Mouse (Mus musculus) forebrain, embryonic 12.5 days (tissue): ENCODE measurements around the gene Rxfp3. TPM values are rescaled to one million over a fixed set of nuclear protein-coding genes. Genes with fewer than 3 reads are reported as not detected.

Source experiments
- ATAC-seq: fragments of 200-750 bp; cut with Nextera tagmentation; 2 replicates; pipeline ENCODE4 v1.8.0; 2017; ENCODE audit warnings: moderate TSS enrichment; ENCODE audit not compliant: low FRiP score
- H3K27ac ChIP-seq: fragments of 300-500 bp; sonication (generic); 2 replicates; pipeline ENCODE4 v1.5.1; 2016; ENCODE audit warnings: mild to moderate bottlenecking
- H3K27me3 ChIP-seq: fragments of 300-500 bp; sonication (generic); 2 replicates; pipeline ENCODE4 v1.6.1; 2016; ENCODE audit warnings: mild to moderate bottlenecking
- H3K36me3 ChIP-seq: fragments of 300-500 bp; sonication (generic); replicated peaks from 2 replicates; pipeline ENCODE4 v1.6.1; 2016; ENCODE audit warnings: mild to moderate bottlenecking
- H3K4me1 ChIP-seq: fragments of 300-500 bp; sonication (generic); 2 replicates; pipeline ENCODE4 v1.6.1; 2016
- H3K4me2 ChIP-seq: fragments of 300-500 bp; sonication (generic); 2 replicates; pipeline ENCODE4 v1.6.1; 2016; ENCODE audit warnings: mild to moderate bottlenecking, moderate library complexity
- H3K4me3 ChIP-seq: fragments of 300-500 bp; sonication (generic); replicated peaks from 2 replicates; pipeline ENCODE4 v1.5.1; 2016; ENCODE audit warnings: mild to moderate bottlenecking
- H3K9ac ChIP-seq: fragments of 300-500 bp; sonication (generic); 2 replicates; pipeline ENCODE4 v1.6.1; 2016; ENCODE audit warnings: mild to moderate bottlenecking
- H3K9me3 ChIP-seq: fragments of 300-500 bp; sonication (generic); 2 replicates; pipeline ENCODE4 v1.6.1; 2016
- WGBS: fragments of 180-500 bp; shearing (Covaris S2); methylation state at CpG from one replicate; pipeline ENCODE4 v1.1.7; 2016; 5-methylcytosine and 5-hydroxymethylcytosine counted together
- polyA plus RNA-seq: library from polyadenylated mRNA; unstranded; fragments of >200 nt; fragmentation: Nextera tagmentation; extraction: Ambion mirVana; gene quantifications from 2 replicates; pipeline ENCODE4 v1.2.1, GENCODE M21; 2016

Gene Rxfp3
- polyA plus RNA-seq, 1 experiment from 2014 or later: 2.5 TPM

- 86% methylated on average over 1 of the region's 1 CpGs for WGBS
- Histone ChIP-seq H3K9ac (no peak overlapping the region), H3K36me3 (no peaks in the 10 kb centered on the region), H3K27me3 (peaks cover 14% of the 10 kb centered on the region; the same call in 1 of the 2 replicates), H3K9me3 (no peaks in the 10 kb centered on the region), H3K27ac (no peak overlapping the region), H3K4me2 (no peak overlapping the region), H3K4me1 (peaks cover 30% of the 10 kb centered on the region), H3K4me3 (no peak overlapping the region)
- ATAC-seq: no peak
These were observed 25.1 kb upstream of the Rxfp3 start for GRCm38 (mm10) chr15:11062903-11063302.

DNA sequence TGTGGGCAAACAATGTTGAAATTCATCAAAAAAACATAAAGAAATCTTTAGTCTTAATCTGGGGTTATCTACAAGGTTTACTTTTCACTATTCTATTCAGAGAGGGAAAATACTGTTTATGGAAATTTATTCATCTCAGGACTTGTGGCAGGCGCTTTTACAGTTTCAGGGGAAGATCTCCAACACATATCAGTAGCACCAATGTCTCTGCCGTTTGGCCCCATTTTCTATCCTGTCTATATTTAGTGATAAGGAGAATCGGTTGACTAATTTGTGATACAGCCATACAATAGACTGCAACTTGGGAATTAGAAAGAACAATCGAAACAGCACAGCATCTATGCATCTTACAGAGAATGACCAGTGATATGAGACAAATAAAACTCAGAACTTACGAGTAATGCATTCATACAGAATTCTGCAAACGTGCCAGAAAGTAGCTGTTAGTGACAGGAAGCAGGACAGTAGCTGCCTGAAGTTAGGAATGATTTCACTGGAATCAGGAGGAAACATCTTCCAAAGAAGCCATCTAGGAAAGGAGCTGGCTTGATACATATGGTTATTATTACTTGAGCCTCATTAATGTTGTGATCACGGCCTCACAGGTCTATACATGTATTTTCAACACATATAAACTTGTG, 16.8 kb upstream of the Rxfp3 start:
- no peak overlapping the region for H3K4me2 ChIP-seq
- no peaks in the 10 kb centered on the region for H3K36me3 ChIP-seq
- no peak overlapping the region for H3K4me3 ChIP-seq
- no peak overlapping the region for H3K27ac ChIP-seq
- H3K4me1 ChIP-seq: peaks cover 7% of the 10 kb centered on the region; the same call in 1 of the 2 replicates
- H3K9me3 ChIP-seq: no peaks in the 10 kb centered on the region
- no peak overlapping the region for H3K9ac ChIP-seq
- ATAC-seq: no peak
- 0 out of 2 replicates have a peak, but pooled peaks cover 3% of the 10 kb centered on the region for H3K27me3 ChIP-seq
- 86% methylated on average over 7 of the region's 7 CpGs for WGBS

- no peak overlapping the region for H3K4me2 ChIP-seq
- H3K4me1 ChIP-seq: peaks cover 7% of the 10 kb centered on the region; the same call in 1 of the 2 replicates
- WGBS: 70% methylated on average over 10 of the region's 10 CpGs
- no peaks in the 10 kb centered on the region for H3K9me3 ChIP-seq
- no peak overlapping the region for H3K9ac ChIP-seq
- H3K27ac ChIP-seq: no peak overlapping the region
- no peak for ATAC-seq
- H3K4me3 ChIP-seq: no peak overlapping the region
- H3K36me3 ChIP-seq: no peaks in the 10 kb centered on the region
- 0 out of 2 replicates have a peak, but pooled peaks cover 3% of the 10 kb centered on the region for H3K27me3 ChIP-seq
These were observed 16.1 kb upstream of the Rxfp3 start for GRCm38 (mm10) chr15:11053678-11054439.

DNA sequence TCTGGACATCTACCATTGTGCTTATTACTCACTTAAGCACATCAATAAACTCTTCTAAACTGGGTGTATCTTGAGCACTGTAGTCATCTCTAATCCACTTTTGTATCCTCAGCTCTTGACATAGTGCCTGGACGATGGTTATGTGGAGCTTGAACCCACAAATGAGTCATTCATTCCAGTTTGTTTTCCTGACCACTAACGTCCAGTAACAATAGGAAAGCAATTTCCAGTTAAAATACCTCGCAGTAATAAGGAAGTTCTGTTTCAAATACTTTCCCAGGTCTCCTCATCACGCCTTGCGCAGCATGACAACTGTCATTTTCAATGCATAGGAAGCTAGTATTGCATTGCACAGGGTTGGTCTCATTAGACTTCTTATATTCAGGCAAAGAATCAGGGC, 5.0 kb upstream of the Rxfp3 start:
- Histone ChIP-seq H3K27ac (no peak overlapping the region), H3K9me3 (no peaks in the 10 kb centered on the region), H3K9ac (no peak overlapping the region), H3K4me2 (no peak overlapping the region), H3K36me3 (no peaks in the 10 kb centered on the region), H3K4me1 (peaks cover under 1% of the 10 kb centered on the region; the same call in 1 of the 2 replicates), H3K27me3 (peaks cover 10% of the 10 kb centered on the region), H3K4me3 (no peak overlapping the region)
- no peak for ATAC-seq
- WGBS: 79% methylated on average over 5 of the region's 5 CpGs

DNA sequence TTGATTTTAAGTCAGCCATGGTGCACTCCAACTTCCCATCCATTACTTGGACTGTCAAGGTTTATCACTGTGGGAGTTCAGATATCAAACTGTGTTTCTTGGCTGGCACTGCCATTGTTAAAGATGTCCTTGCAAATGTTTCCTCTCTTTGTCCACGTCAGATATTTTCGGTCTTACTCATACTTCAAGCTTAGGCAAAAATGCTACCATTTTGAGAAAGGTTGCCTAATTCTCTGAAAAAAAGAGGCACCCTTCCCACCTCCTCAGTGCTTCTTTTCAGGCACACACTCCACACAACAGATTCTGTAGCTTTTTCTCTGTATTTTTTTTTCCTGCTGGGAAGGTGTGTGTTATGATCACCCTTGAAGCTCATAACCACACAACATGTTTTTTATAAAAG, 3.4 kb upstream of the Rxfp3 start:
- H3K9me3 ChIP-seq: no peaks in the 10 kb centered on the region
- no peak overlapping the region for H3K4me3 ChIP-seq
- no peak for ATAC-seq
- WGBS: 89% methylated on average over 2 of the region's 2 CpGs
- no peaks in the 10 kb centered on the region for H3K36me3 ChIP-seq
- peaks cover 16% of the 10 kb centered on the region for H3K4me1 ChIP-seq
- peaks cover 26% of the 10 kb centered on the region for H3K27me3 ChIP-seq
- H3K4me2 ChIP-seq: no peak overlapping the region
- no peak overlapping the region for H3K9ac ChIP-seq
- no peak overlapping the region for H3K27ac ChIP-seq

DNA sequence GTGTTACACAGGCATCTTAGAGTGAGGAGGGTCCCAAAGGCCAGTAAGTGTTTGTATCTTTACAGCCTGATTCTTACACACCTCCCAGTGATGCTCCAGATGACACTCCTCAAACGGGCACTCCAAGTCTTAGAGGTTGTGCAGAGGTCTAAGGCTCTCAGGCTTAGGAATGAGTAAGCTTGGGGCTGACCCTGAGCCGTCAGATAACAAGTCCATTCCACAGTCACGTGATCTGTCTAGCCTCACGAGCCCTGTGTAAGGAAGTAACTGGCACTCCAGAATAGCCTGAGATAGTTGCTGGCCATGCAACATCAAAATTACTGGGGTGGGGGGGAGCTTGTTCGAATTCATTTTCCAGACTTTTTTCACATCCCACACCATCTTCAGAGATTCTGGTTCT, 2.3 kb upstream of the Rxfp3 start:
- H3K9me3 ChIP-seq: no peaks in the 10 kb centered on the region
- no peaks in the 10 kb centered on the region for H3K36me3 ChIP-seq
- no peak overlapping the region for H3K27ac ChIP-seq
- no peak overlapping the region for H3K4me2 ChIP-seq
- peaks cover 22% of the 10 kb centered on the region for H3K4me1 ChIP-seq
- 72% methylated on average over 5 of the region's 5 CpGs for WGBS
- peaks cover 38% of the 10 kb centered on the region for H3K27me3 ChIP-seq
- H3K9ac ChIP-seq: no peak overlapping the region
- no peak for ATAC-seq
- no peak overlapping the region for H3K4me3 ChIP-seq

DNA sequence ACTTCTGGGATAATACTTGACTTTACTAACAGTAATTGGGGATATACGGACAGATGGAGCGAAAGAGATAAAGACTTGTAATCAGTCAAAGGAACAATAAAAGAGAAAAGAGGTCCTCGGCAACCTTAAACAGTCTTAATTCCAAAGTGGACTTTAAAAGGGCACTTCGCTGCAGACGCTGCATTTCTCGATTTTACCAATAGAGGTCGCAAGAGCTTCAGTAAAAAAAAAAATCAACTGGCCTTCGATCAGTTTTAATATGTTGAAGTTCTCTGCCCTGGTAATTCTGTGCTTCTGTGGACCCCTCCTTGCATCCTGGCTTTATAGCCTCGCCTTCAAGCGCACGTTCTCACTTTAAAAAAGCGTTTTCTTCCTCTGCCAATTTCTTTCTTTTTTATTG, 685 bp upstream of the Rxfp3 start:
- no peaks in the 10 kb centered on the region for H3K36me3 ChIP-seq
- H3K27me3 ChIP-seq: peaks cover 52% of the 10 kb centered on the region
- no peak overlapping the region for H3K27ac ChIP-seq
- H3K9me3 ChIP-seq: no peaks in the 10 kb centered on the region
- WGBS: 4% methylated on average over 12 of the region's 12 CpGs
- no peak overlapping the region for H3K4me3 ChIP-seq
- H3K4me2 ChIP-seq: no peak overlapping the region
- ATAC-seq: no peak
- H3K9ac ChIP-seq: no peak overlapping the region
- H3K4me1 ChIP-seq: peaks cover 22% of the 10 kb centered on the region

DNA sequence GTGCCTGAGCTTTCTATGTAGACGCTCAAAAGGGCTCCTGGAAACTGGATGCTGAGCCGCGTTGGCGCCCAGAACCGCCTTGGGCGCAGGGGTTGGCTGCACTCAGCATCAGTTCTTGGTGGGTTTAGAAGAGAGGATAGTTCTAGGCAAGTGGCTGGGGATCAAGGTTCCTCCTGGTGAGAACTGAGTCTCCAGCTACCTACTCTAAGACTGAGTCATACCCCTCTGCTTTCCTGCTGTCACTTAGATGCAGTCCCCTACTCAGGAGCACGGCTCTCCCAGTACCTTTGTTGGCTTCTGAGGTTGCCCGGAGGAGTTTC, 455 bp downstream of the Rxfp3 start:
- Histone ChIP-seq H3K4me2 (peak overlapping the region; percentile 57), H3K27me3 (peaks cover 52% of the 10 kb centered on the region), H3K9ac (peak overlapping the region; percentile 29; the same call in 1 of the 2 replicates), H3K4me1 (peaks cover 22% of the 10 kb centered on the region), H3K27ac (no peak overlapping the region), H3K4me3 (peak overlapping the region; percentile 36), H3K36me3 (no peaks in the 10 kb centered on the region), H3K9me3 (no peaks in the 10 kb centered on the region)
- 3% methylated on average over 8 of the region's 8 CpGs for WGBS
- no peak for ATAC-seq

DNA sequence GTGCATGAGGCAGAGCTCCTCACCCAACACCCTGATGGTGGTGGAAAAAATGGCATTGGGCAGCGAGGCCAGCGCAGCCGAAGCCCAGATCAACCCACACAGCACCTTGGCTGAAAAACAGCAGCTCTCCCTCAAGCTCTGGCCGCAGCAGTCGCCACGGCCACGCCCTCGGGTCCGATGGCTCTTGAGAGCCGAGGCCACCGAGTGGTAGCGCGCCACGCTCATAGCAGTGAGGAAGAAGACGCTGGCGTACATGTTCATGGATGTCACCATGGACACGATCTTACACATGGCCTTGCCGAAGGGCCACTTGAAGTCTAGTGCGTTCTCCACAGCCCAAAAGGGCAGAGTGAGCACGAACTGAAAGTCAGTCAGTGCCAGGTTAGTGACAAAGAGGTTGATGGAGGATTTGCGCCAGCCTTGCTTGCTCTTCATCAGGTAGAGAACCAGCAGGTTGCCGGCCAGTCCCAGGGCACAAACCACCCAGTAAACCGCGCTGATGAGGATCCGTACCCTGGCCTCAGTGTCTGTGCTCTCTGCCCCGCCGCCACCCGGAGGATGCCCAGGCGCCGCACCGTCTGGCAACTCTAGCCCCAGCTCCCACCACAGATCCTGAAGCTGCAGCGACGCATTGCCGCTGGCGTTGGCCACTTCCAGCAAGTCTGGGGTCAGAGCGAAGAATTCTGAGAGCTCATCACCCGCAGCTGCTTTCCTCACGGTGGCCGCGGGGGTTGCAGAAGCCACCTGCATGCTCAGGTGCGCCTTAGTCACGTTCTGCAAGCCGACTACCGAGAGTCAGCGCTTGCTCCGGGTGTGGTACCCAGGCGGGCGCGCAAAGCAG, 1.0 kb downstream of the Rxfp3 start:
- H3K4me1 ChIP-seq: peaks cover 22% of the 10 kb centered on the region
- peak overlapping the region; percentile 57 for H3K4me2 ChIP-seq
- H3K36me3 ChIP-seq: no peaks in the 10 kb centered on the region
- peak overlapping the region; percentile 36 for H3K4me3 ChIP-seq
- peak overlapping the region; percentile 29; the same call in 1 of the 2 replicates for H3K9ac ChIP-seq
- no peak overlapping the region for H3K27ac ChIP-seq
- peak; percentile 43 for ATAC-seq
- peaks cover 52% of the 10 kb centered on the region for H3K27me3 ChIP-seq
- WGBS: 2% methylated on average over 49 of the region's 49 CpGs
- no peaks in the 10 kb centered on the region for H3K9me3 ChIP-seq

DNA sequence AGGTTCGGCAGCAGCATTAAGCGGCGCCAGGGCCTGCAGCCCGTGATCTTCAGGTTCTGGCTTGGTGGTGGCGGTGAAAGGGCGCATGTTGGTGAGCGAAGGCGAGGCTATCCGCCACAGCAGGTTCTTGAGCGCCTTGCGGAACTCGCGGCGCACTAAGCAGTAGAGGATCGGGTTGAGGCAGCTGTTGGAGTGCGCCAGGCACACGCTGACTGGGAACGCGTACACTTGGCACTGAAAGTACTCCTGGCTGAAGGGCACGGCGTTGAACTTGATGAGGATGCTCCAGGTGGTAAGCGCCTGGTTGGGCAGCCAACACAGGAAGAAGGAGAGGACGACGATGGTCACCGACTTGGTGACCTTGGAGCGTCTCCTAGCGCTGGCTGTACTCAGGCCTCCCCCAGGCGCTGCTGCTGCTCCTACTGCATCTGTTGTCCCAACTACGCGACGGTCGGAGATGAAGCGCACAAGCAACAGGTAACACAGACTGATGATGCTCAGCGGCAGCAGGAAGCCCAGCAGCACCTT, 1.8 kb downstream of the Rxfp3 start:
- no peak overlapping the region for H3K9ac ChIP-seq
- ATAC-seq: no peak; the same call in 1 of the 2 replicates
- H3K27ac ChIP-seq: no peak overlapping the region

DNA sequence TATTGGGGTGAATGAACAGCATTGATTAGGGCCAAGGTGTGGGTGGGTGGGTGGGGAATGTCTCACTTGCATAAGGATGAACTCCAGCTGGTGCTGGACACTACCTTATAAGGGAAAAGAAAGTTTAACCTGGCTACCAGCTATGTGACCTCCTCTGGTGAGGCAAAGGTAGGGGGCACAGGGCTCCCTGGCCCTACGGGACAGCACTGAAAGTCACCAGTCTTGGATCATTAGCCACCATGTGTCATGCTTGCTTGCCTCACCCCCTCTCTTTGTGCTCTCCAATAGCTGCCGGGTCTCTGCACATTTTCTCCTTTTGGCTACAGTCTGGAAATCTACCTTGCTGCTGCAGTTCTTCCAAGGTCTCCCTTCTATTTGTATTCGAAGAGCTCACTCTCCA, 7.6 kb downstream of the Rxfp3 start:
- Histone ChIP-seq H3K4me3 (no peak overlapping the region), H3K9me3 (no peaks in the 10 kb centered on the region), H3K27me3 (peaks cover 15% of the 10 kb centered on the region), H3K4me1 (no peaks in the 10 kb centered on the region), H3K36me3 (no peaks in the 10 kb centered on the region), H3K9ac (no peak overlapping the region), H3K4me2 (no peak overlapping the region), H3K27ac (no peak overlapping the region)
- ATAC-seq: no peak
- 78% methylated on average over 3 of the region's 3 CpGs for WGBS

More for the DNA sequence above, 1.8 kb downstream of the Rxfp3 start:
- 4% methylated on average over 34 of the region's 34 CpGs for WGBS
- H3K4me2 ChIP-seq: peak overlapping the region; percentile 57
- peaks cover 52% of the 10 kb centered on the region for H3K27me3 ChIP-seq
- H3K4me3 ChIP-seq: peak overlapping the region; percentile 36
- H3K9me3 ChIP-seq: no peaks in the 10 kb centered on the region
- no peaks in the 10 kb centered on the region for H3K36me3 ChIP-seq
- H3K4me1 ChIP-seq: peaks cover 22% of the 10 kb centered on the region
